Comparison of ENCODE assay signal across 10 mouse cellular contexts in genomic region chr5:77355307-77356265, GRCm38 (mm10). TPM values are rescaled to one million over a fixed set of nuclear protein-coding genes. Genes with fewer than 3 reads are reported as not detected.
A peak's percentile ranks its signal among the peaks of the same experiment; 100 is the strongest.
DNase-seq lines count a peak whose midpoint lies in the region; ATAC-seq and TF ChIP-seq lines count a peak whose summit lies in the region.
"Had no signal": no experiment of that assay in that cellular context is flagged by ENCODE, and none has a peak within 500 bp of the region (broad histone marks: within the 10 kb centered on the region; RNA-seq: fewer than 3 reads in every experiment).

No protein-coding gene starts in this region.

- no peak for DNase-seq in hindbrain, postnatal 0 days (ENCODE audit: low spot score)
- no peak for DNase-seq in hindbrain, embryonic 11.5 days (ENCODE audit: low spot score)
- DNase-seq in MN1 (ENCODE audit: low spot score) = peak; percentile 61
- no peak for DNase-seq in limb, embryonic 10.5 days (ENCODE audit: low spot score)
- DNase-seq in midbrain, embryonic 14.5 days = no peak
- DNase-seq in urinary bladder, adult 18-20 months (ENCODE audit: low spot score in 2 of 2) = no peak
- DNase-seq in right cerebral cortex, adult 2 months (ENCODE audit: low spot score in 2 of 2) = no peak
- DNase-seq: gastrocnemius, postnatal 36 days had no signal

- no peak overlapping the region for H3K4me2 ChIP-seq in hindbrain, postnatal 0 days (ENCODE audit: low read depth, low read length)
- no peak overlapping the region for H3K4me2 ChIP-seq in hindbrain, embryonic 11.5 days (replicated peaks; ENCODE audit: low read depth, low read length)
- H3K4me2 ChIP-seq in midbrain, embryonic 14.5 days (ENCODE audit: low read length) = no peak overlapping the region

- H3K36me3 ChIP-seq in hindbrain, postnatal 0 days (ENCODE audit: insufficient read depth, low read length) = peaks cover 3% of the 10 kb centered on the region; the same call in 1 of the 2 replicates
- H3K36me3 ChIP-seq in hindbrain, embryonic 11.5 days (ENCODE audit: control insufficient read depth, insufficient read depth, low read length) = no peaks in the 10 kb centered on the region
- H3K36me3 ChIP-seq in limb, embryonic 10.5 days = peaks cover 6% of the 10 kb centered on the region
- no peaks in the 10 kb centered on the region for H3K36me3 ChIP-seq in midbrain, embryonic 14.5 days (ENCODE audit: control insufficient read depth, insufficient read depth, low read length)

- 81% methylated on average over 19 of the region's 19 CpGs for WGBS in hindbrain, postnatal 0 days
- WGBS in hindbrain, embryonic 11.5 days = 78% methylated on average over 19 of the region's 19 CpGs
- 52% methylated on average over 19 of the region's 19 CpGs for WGBS in limb, embryonic 10.5 days
- 84% methylated on average over 19 of the region's 19 CpGs for WGBS in midbrain, embryonic 14.5 days

- no peaks in the 10 kb centered on the region for H3K4me1 ChIP-seq in hindbrain, postnatal 0 days (ENCODE audit: insufficient read depth, low read length)
- peaks cover 4% of the 10 kb centered on the region for H3K4me1 ChIP-seq in hindbrain, embryonic 11.5 days (replicated peaks; ENCODE audit: control insufficient read depth, insufficient read depth, low read length)
- peaks cover 13% of the 10 kb centered on the region for H3K4me1 ChIP-seq in brown adipose tissue, adult 24 weeks (ENCODE audit: control insufficient read depth, insufficient read depth, insufficient read length, low read length)
- peaks cover 58% of the 10 kb centered on the region for H3K4me1 ChIP-seq in limb, embryonic 10.5 days
- peaks cover 8% of the 10 kb centered on the region; the same call in 1 of the 2 replicates for H3K4me1 ChIP-seq in midbrain, embryonic 14.5 days (ENCODE audit: control insufficient read depth, insufficient read depth, low read length)

- no peak overlapping the region for H3K4me3 ChIP-seq in hindbrain, postnatal 0 days (ENCODE audit: low read length)
- no peak overlapping the region for H3K4me3 ChIP-seq in hindbrain, embryonic 11.5 days (ENCODE audit: low read depth, low read length)
- H3K4me3 ChIP-seq in brown adipose tissue, adult 24 weeks (ENCODE audit: insufficient read depth, low read depth, low read length) = no peak overlapping the region
- no peak overlapping the region for H3K4me3 ChIP-seq in limb, embryonic 10.5 days
- H3K4me3 ChIP-seq in midbrain, embryonic 14.5 days (replicated peaks; ENCODE audit: low read depth, low read length) = no peak overlapping the region

- TF ChIP-seq CTCF in hindbrain, postnatal 0 days (IDR thresholded peaks at IDR 0.05; ENCODE audit: low read depth) = no peak

- no peak overlapping the region for H3K9ac ChIP-seq in hindbrain, postnatal 0 days (replicated peaks; ENCODE audit: low read length)
- H3K9ac ChIP-seq in hindbrain, embryonic 11.5 days (ENCODE audit: low read depth, low read length) = no peak overlapping the region
- H3K9ac ChIP-seq in midbrain, embryonic 14.5 days (replicated peaks; ENCODE audit: low read length) = no peak overlapping the region

- H3K27ac ChIP-seq in hindbrain, postnatal 0 days = peak overlapping the region; percentile 17; the same call in 1 of the 2 replicates
- H3K27ac ChIP-seq in hindbrain, embryonic 11.5 days (ENCODE audit: low read depth, low read length) = no peak overlapping the region
- peak overlapping the region; percentile 65 for H3K27ac ChIP-seq in brown adipose tissue, adult 24 weeks (replicated peaks; ENCODE audit: low read depth, low read length)
- peak overlapping the region; percentile 72 for H3K27ac ChIP-seq in limb, embryonic 10.5 days
- no peak overlapping the region for H3K27ac ChIP-seq in midbrain, embryonic 14.5 days (replicated peaks; ENCODE audit: low read depth, low read length)

- H3K9me3 ChIP-seq in hindbrain, postnatal 0 days (ENCODE audit: low read length) = no peaks in the 10 kb centered on the region
- no peaks in the 10 kb centered on the region for H3K9me3 ChIP-seq in hindbrain, embryonic 11.5 days (ENCODE audit: control insufficient read depth, low read length)
- H3K9me3 ChIP-seq in limb, embryonic 10.5 days (replicated peaks) = no peaks in the 10 kb centered on the region
- no peaks in the 10 kb centered on the region for H3K9me3 ChIP-seq in midbrain, embryonic 14.5 days (ENCODE audit: control insufficient read depth, low read length)
- H3K9me3 ChIP-seq: G1E had no signal

- no peaks in the 10 kb centered on the region for H3K27me3 ChIP-seq in hindbrain, postnatal 0 days (ENCODE audit: insufficient read depth, low read length)
- no peaks in the 10 kb centered on the region for H3K27me3 ChIP-seq in hindbrain, embryonic 11.5 days (ENCODE audit: control insufficient read depth, insufficient read depth, low read length)
- no peaks in the 10 kb centered on the region for H3K27me3 ChIP-seq in limb, embryonic 10.5 days (ENCODE audit: low read depth, poor library complexity, severe bottlenecking)
- H3K27me3 ChIP-seq in midbrain, embryonic 14.5 days (ENCODE audit: control insufficient read depth, insufficient read depth, low read length) = no peaks in the 10 kb centered on the region

- ATAC-seq in hindbrain, postnatal 0 days = no peak
- ATAC-seq in hindbrain, embryonic 11.5 days (ENCODE audit: low FRiP score) = no peak
- ATAC-seq in midbrain, embryonic 14.5 days (ENCODE audit: low FRiP score, low TSS enrichment) = no peak

RNA-seq across cellular contexts. Expression of gene Polr2b, which starts 45.6 kb away (rescaled TPM):
- total RNA-seq in hindbrain, postnatal 0 days (2014; rRNA removed) = 46.4 and 61.0 TPM in 2 replicates
- polyA plus RNA-seq in hindbrain, postnatal 0 days (2015; fragmentation: Nextera tagmentation; extraction: Ambion mirVana) = 48.8 and 50.9 TPM in 2 replicates
- 86.8 and 106 TPM in 2 replicates for polyA plus RNA-seq in hindbrain, embryonic 11.5 days (2014; fragmentation: Nextera tagmentation; extraction: Ambion mirVana)
- 25.0 and 43.6 TPM in 2 replicates for polyA plus RNA-seq in brown adipose tissue, adult 24 weeks (2012; ENCODE audit: insufficient read depth, insufficient read length, missing spikeins)
- 86.2 and 95.9 TPM in 2 replicates for polyA plus RNA-seq in limb, embryonic 10.5 days (2016; fragmentation: Nextera tagmentation; extraction: Ambion mirVana)
- polyA plus RNA-seq in midbrain, embryonic 14.5 days (2014; fragmentation: Nextera tagmentation; extraction: Ambion mirVana) = 59.2 and 77.2 TPM in 2 replicates

RNA-seq across cellular contexts. Expression of gene Noa1, which starts 45.7 kb away (rescaled TPM):
- 16.3 and 18.7 TPM in 2 replicates for total RNA-seq in hindbrain, postnatal 0 days (2014; rRNA removed)
- 33.3 and 34.7 TPM in 2 replicates for polyA plus RNA-seq in hindbrain, postnatal 0 days (2015; fragmentation: Nextera tagmentation; extraction: Ambion mirVana)
- polyA plus RNA-seq in hindbrain, embryonic 11.5 days (2014; fragmentation: Nextera tagmentation; extraction: Ambion mirVana) = 32.0 and 32.5 TPM in 2 replicates
- polyA plus RNA-seq in brown adipose tissue, adult 24 weeks (2012; ENCODE audit: insufficient read depth, insufficient read length, missing spikeins) = 22.2 and 29.5 TPM in 2 replicates
- polyA plus RNA-seq in limb, embryonic 10.5 days (2016; fragmentation: Nextera tagmentation; extraction: Ambion mirVana) = 36.5 and 43.5 TPM in 2 replicates
- polyA plus RNA-seq in midbrain, embryonic 14.5 days (2014; fragmentation: Nextera tagmentation; extraction: Ambion mirVana) = 35.9 and 36.1 TPM in 2 replicates

RNA-seq across cellular contexts. Expression of gene Igfbp7, which starts 52.3 kb away (rescaled TPM):
- 45.7 and 59.6 TPM in 2 replicates for total RNA-seq in hindbrain, postnatal 0 days (2014; rRNA removed)
- 99.3 and 111 TPM in 2 replicates for polyA plus RNA-seq in hindbrain, postnatal 0 days (2015; fragmentation: Nextera tagmentation; extraction: Ambion mirVana)
- polyA plus RNA-seq in hindbrain, embryonic 11.5 days (2014; fragmentation: Nextera tagmentation; extraction: Ambion mirVana) = 26.7 and 27.1 TPM in 2 replicates
- polyA plus RNA-seq in brown adipose tissue, adult 24 weeks (2012; ENCODE audit: insufficient read depth, insufficient read length, missing spikeins) = 85.5 and 137 TPM in 2 replicates
- polyA plus RNA-seq in limb, embryonic 10.5 days (2016; fragmentation: Nextera tagmentation; extraction: Ambion mirVana) = 1.1 and 1.3 TPM in 2 replicates
- polyA plus RNA-seq in midbrain, embryonic 14.5 days (2014; fragmentation: Nextera tagmentation; extraction: Ambion mirVana) = 56.3 and 60.7 TPM in 2 replicates
- total RNA-seq: G1E had no signal
- polyA plus RNA-seq: G1E had no signal

Comparison
In these comparisons a context has a peak if more than half of its experiments do, and no peak if none do; other contexts are left out.
1. H3K27ac ChIP-seq: peak in hindbrain, postnatal 0 days (single experiment), brown adipose tissue, adult 24 weeks (single experiment) and limb, embryonic 10.5 days (single experiment); none in hindbrain, embryonic 11.5 days (single experiment) and midbrain, embryonic 14.5 days (single experiment).
2. RNA of gene Igfbp7, which starts 52.3 kb away (polyA plus RNA-seq): 99.3 to 111 TPM in hindbrain, postnatal 0 days, 85.5 to 137 TPM in brown adipose tissue, adult 24 weeks, 56.3 to 60.7 TPM in midbrain, embryonic 14.5 days and 26.7 to 27.1 TPM in hindbrain, embryonic 11.5 days; 1.1 to 1.3 TPM in limb, embryonic 10.5 days; every median in the first group is over 10 times any median in the second.